Mouse (Mus musculus): Measurements from ENCODE around the gene Prr13. TPM values are rescaled to one million over a fixed set of nuclear protein-coding genes. Genes with fewer than 3 reads are reported as not detected.
A peak's percentile ranks its signal among the peaks of the same experiment; 100 is the strongest.

Prr13 gene
- polyA plus RNA-seq, 2 experiments = 84.6 to 111 TPM

- H3K27ac ChIP-seq = peak overlapping the region; percentile 87
- H3K4me1 ChIP-seq (replicated peaks; ENCODE audit: control insufficient read depth in 2 of 2, insufficient read depth in 2 of 2, low read length in 1 of 2) = peaks cover 40 to 45% of the 10 kb centered on the region in 2 experiments
- ATAC-seq (ENCODE audit: insufficient read depth) = no peak
- 12% methylated on average over 6 of the region's 6 CpGs for WGBS (ENCODE audit: insufficient replicate concordance)
- H3K27me3 ChIP-seq (ENCODE audit: control insufficient read depth, insufficient read depth, low read length) = no peaks in the 10 kb centered on the region
- H3K36me3 ChIP-seq (replicated peaks; ENCODE audit: control insufficient read depth, insufficient read depth, low read depth) = no peaks in the 10 kb centered on the region; the same call in 1 of the 2 replicates
- DNase-seq (ENCODE audit: low read depth in 3 of 3, low spot score in 3 of 3) = peak in 1 of 3 experiments; percentile 47
- H3K4me2 ChIP-seq (ENCODE audit: low read depth) = peak overlapping the region; percentile 88
- no peak for TF ChIP-seq EP300 (IDR thresholded peaks at IDR 0.05; ENCODE audit: low read depth)
- H3K4me3 ChIP-seq (ENCODE audit: insufficient read depth in 1 of 2, low read depth in 2 of 2, low read length in 2 of 2) = peak overlapping the region; percentile 55 to 75
- no peaks in the 10 kb centered on the region for H3K9me3 ChIP-seq (ENCODE audit: control insufficient read depth, low read length)
- peak overlapping the region; percentile 43 for H3K9ac ChIP-seq (replicated peaks)
These were observed 553 bp downstream of the Prr13 start for GRCm38 (mm10) chr15:102459381-102459780.

GRCm38 (mm10) chr15:102459847-102460246 is 1.0 kb downstream of the Prr13 start:
- Histone ChIP-seq H3K27ac (peak overlapping the region; percentile 87), H3K4me3 (ENCODE audit: insufficient read depth in 1 of 2, low read depth in 2 of 2, low read length in 2 of 2) (peak overlapping the region; percentile 55 to 75), H3K27me3 (ENCODE audit: control insufficient read depth, insufficient read depth, low read length) (no peaks in the 10 kb centered on the region), H3K36me3 (replicated peaks; ENCODE audit: control insufficient read depth, insufficient read depth, low read depth) (no peaks in the 10 kb centered on the region; the same call in 1 of the 2 replicates), H3K4me2 (ENCODE audit: low read depth) (peak overlapping the region; percentile 88), H3K4me1 (replicated peaks; ENCODE audit: control insufficient read depth in 2 of 2, insufficient read depth in 2 of 2, low read length in 1 of 2) (peaks cover 40 to 45% of the 10 kb centered on the region in 2 experiments), H3K9ac (replicated peaks) (peak overlapping the region; percentile 43), H3K9me3 (ENCODE audit: control insufficient read depth, low read length) (no peaks in the 10 kb centered on the region)
- DNase-seq (ENCODE audit: low read depth in 3 of 3, low spot score in 3 of 3) (peak; percentile 58 to 85 (median 64)), ATAC-seq (ENCODE audit: insufficient read depth) (peak; percentile 69)
- no peak for TF ChIP-seq CTCF (IDR thresholded peaks at IDR 0.05; ENCODE audit: low read depth)
- TF ChIP-seq EP300 (IDR thresholded peaks at IDR 0.05; ENCODE audit: low read depth) = peak; percentile 41; the same call in 1 of the 2 replicates
- WGBS (ENCODE audit: insufficient replicate concordance) = 10% methylated on average over 5 of the region's 5 CpGs

- peak overlapping the region; percentile 88 for H3K4me2 ChIP-seq (ENCODE audit: low read depth)
- WGBS (ENCODE audit: insufficient replicate concordance) = 54% methylated on average over 12 of the region's 12 CpGs
- H3K36me3 ChIP-seq (replicated peaks; ENCODE audit: control insufficient read depth, insufficient read depth, low read depth) = no peaks in the 10 kb centered on the region; the same call in 1 of the 2 replicates
- peak overlapping the region; percentile 87 for H3K27ac ChIP-seq
- no peak for DNase-seq (ENCODE audit: low read depth in 3 of 3, low spot score in 3 of 3)
- no peaks in the 10 kb centered on the region for H3K9me3 ChIP-seq (ENCODE audit: control insufficient read depth, low read length)
- peaks cover 40 to 45% of the 10 kb centered on the region in 2 experiments for H3K4me1 ChIP-seq (replicated peaks; ENCODE audit: control insufficient read depth in 2 of 2, insufficient read depth in 2 of 2, low read length in 1 of 2)
- no peak for TF ChIP-seq CTCF (IDR thresholded peaks at IDR 0.05; ENCODE audit: low read depth)
- no peak for TF ChIP-seq EP300 (IDR thresholded peaks at IDR 0.05; ENCODE audit: low read depth)
- peak overlapping the region; percentile 55 to 75 for H3K4me3 ChIP-seq (ENCODE audit: insufficient read depth in 1 of 2, low read depth in 2 of 2, low read length in 2 of 2)
- H3K27me3 ChIP-seq (ENCODE audit: control insufficient read depth, insufficient read depth, low read length) = no peaks in the 10 kb centered on the region
- peak overlapping the region; percentile 43 for H3K9ac ChIP-seq (replicated peaks)
- no peak for ATAC-seq (ENCODE audit: insufficient read depth)
These were observed 1.6 kb downstream of the Prr13 start for GRCm38 (mm10) chr15:102460409-102460808.

- Histone ChIP-seq H3K9ac (replicated peaks) (peak overlapping the region; percentile 43), H3K9me3 (ENCODE audit: control insufficient read depth, low read length) (no peaks in the 10 kb centered on the region), H3K4me1 (replicated peaks; ENCODE audit: control insufficient read depth in 2 of 2, insufficient read depth in 2 of 2, low read length in 1 of 2) (peaks cover 40 to 45% of the 10 kb centered on the region in 2 experiments), H3K4me2 (ENCODE audit: low read depth) (peak overlapping the region; percentile 88), H3K36me3 (replicated peaks; ENCODE audit: control insufficient read depth, insufficient read depth, low read depth) (no peaks in the 10 kb centered on the region; the same call in 1 of the 2 replicates), H3K27me3 (ENCODE audit: control insufficient read depth, insufficient read depth, low read length) (no peaks in the 10 kb centered on the region), H3K4me3 (ENCODE audit: insufficient read depth in 1 of 2, low read depth in 2 of 2, low read length in 2 of 2) (peak overlapping the region; percentile 55 to 75), H3K27ac (peak overlapping the region; percentile 87)
- TF ChIP-seq CTCF (IDR thresholded peaks at IDR 0.05; ENCODE audit: low read depth) (no peak), EP300 (IDR thresholded peaks at IDR 0.05; ENCODE audit: low read depth) (no peak)
- ATAC-seq (ENCODE audit: insufficient read depth) = peak; percentile 38
- 14% methylated on average over 4 of the region's 4 CpGs for WGBS (ENCODE audit: insufficient replicate concordance)
- DNase-seq (ENCODE audit: low read depth in 3 of 3, low spot score in 3 of 3) = peak; percentile 40 to 75 (median 52)
These were observed 2.1 kb downstream of the Prr13 start for GRCm38 (mm10) chr15:102460971-102461370.

- Histone ChIP-seq H3K36me3 (replicated peaks; ENCODE audit: control insufficient read depth, insufficient read depth, low read depth) (no peaks in the 10 kb centered on the region; the same call in 1 of the 2 replicates), H3K4me2 (ENCODE audit: low read depth) (peak overlapping the region; percentile 88), H3K4me1 (replicated peaks; ENCODE audit: control insufficient read depth in 2 of 2, insufficient read depth in 2 of 2, low read length in 1 of 2) (peaks cover 40 to 45% of the 10 kb centered on the region in 2 experiments), H3K27ac (peak overlapping the region; percentile 87), H3K9me3 (ENCODE audit: control insufficient read depth, low read length) (no peaks in the 10 kb centered on the region), H3K27me3 (ENCODE audit: control insufficient read depth, insufficient read depth, low read length) (no peaks in the 10 kb centered on the region), H3K4me3 (ENCODE audit: insufficient read depth in 1 of 2, low read depth in 2 of 2, low read length in 2 of 2) (peak overlapping the region; percentile 55 to 75), H3K9ac (replicated peaks) (peak overlapping the region; percentile 43)
- WGBS (ENCODE audit: insufficient replicate concordance) = 76% methylated on average over 9 of the region's 9 CpGs
- TF ChIP-seq EP300 (IDR thresholded peaks at IDR 0.05; ENCODE audit: low read depth) (no peak), CTCF (IDR thresholded peaks at IDR 0.05; ENCODE audit: low read depth) (no peak)
- no peak for DNase-seq (ENCODE audit: low read depth in 3 of 3, low spot score in 3 of 3)
- no peak for ATAC-seq (ENCODE audit: insufficient read depth)
These were observed 2.7 kb downstream of the Prr13 start for GRCm38 (mm10) chr15:102461430-102462075.

All from liver, embryonic 14.5 days (tissue).